ENCODE assay signal across 12 mouse cellular contexts in genomic region chr10:102435467-102435866, GRCm38 (mm10). TPM values are rescaled to one million over a fixed set of nuclear protein-coding genes. Genes with fewer than 3 reads are reported as not detected.
A peak's percentile ranks its signal among the peaks of the same experiment; 100 is the strongest.
DNase-seq lines count a peak whose midpoint lies in the region; ATAC-seq lines count a peak whose summit lies in the region.
"Not testable (repeated sequence)": the region's sequence is repeated elsewhere in the genome, so short reads cannot be mapped to it uniquely, and the experiment has no call there.
"Had no signal": no experiment of that assay in that cellular context is flagged by ENCODE, and none has a peak within 500 bp of the region (broad histone marks: within the 10 kb centered on the region; RNA-seq: fewer than 3 reads in every experiment).

No protein-coding gene starts in this region.

- not testable (repeated sequence) for H3K36me3 ChIP-seq in forebrain, embryonic 12.5 days (replicated peaks); heart, embryonic 13.5 days; hindbrain, embryonic 12.5 days; intestine, embryonic 16.5 days (ENCODE audit: control insufficient read depth, insufficient read depth, low read length); limb, embryonic 13.5 days; midbrain, embryonic 12.5 days; neural tube, embryonic 12.5 days

- peak overlapping the region; percentile 35 for H3K4me2 ChIP-seq in forebrain, embryonic 12.5 days
- H3K4me2 ChIP-seq in heart, embryonic 13.5 days = peak overlapping the region; percentile 54
- peak overlapping the region; percentile 29; the same call in 1 of the 2 replicates for H3K4me2 ChIP-seq in hindbrain, embryonic 12.5 days (replicated peaks)
- 0 out of 2 replicates have a peak overlapping the region, but pooled peaks have one; percentile 16 for H3K4me2 ChIP-seq in intestine, embryonic 16.5 days (ENCODE audit: low read depth, low read length)
- peak overlapping the region; percentile 46 for H3K4me2 ChIP-seq in limb, embryonic 13.5 days (replicated peaks)
- 0 out of 2 replicates have a peak overlapping the region, but pooled peaks have one; percentile 31 for H3K4me2 ChIP-seq in midbrain, embryonic 12.5 days (replicated peaks)
- H3K4me2 ChIP-seq in neural tube, embryonic 12.5 days (replicated peaks) = 0 out of 2 replicates have a peak overlapping the region, but pooled peaks have one; percentile 35

- WGBS in forebrain, embryonic 12.5 days = 54% methylated on average over 6 of the region's 6 CpGs
- 37% methylated on average over 6 of the region's 6 CpGs for WGBS in heart, embryonic 13.5 days
- 43% methylated on average over 6 of the region's 6 CpGs for WGBS in hindbrain, embryonic 12.5 days
- WGBS in intestine, embryonic 16.5 days = 33% methylated on average over 6 of the region's 6 CpGs
- WGBS in limb, embryonic 13.5 days = 43% methylated on average over 6 of the region's 6 CpGs
- WGBS in midbrain, embryonic 12.5 days = 36% methylated on average over 6 of the region's 6 CpGs
- 40% methylated on average over 6 of the region's 6 CpGs for WGBS in neural tube, embryonic 12.5 days

- peak; percentile 58; the same call in 1 of the 2 replicates for ATAC-seq in forebrain, embryonic 12.5 days (ENCODE audit: low FRiP score)
- ATAC-seq in heart, embryonic 13.5 days (ENCODE audit: extremely low read depth, insufficient number of reproducible peaks, low FRiP score, low TSS enrichment); intestine, embryonic 16.5 days; limb, embryonic 13.5 days (ENCODE audit: low FRiP score, low read depth): not testable (repeated sequence)
- ATAC-seq in hindbrain, embryonic 12.5 days (ENCODE audit: low FRiP score) = peak; percentile 64; the same call in 1 of the 2 replicates
- peak; percentile 52 for ATAC-seq in midbrain, embryonic 12.5 days (ENCODE audit: low FRiP score, low read depth)
- peak; percentile 17; the same call in 1 of the 2 replicates for ATAC-seq in neural tube, embryonic 12.5 days (ENCODE audit: low FRiP score, low read depth)

- H3K4me1 ChIP-seq in forebrain, embryonic 12.5 days; heart, embryonic 13.5 days; hindbrain, embryonic 12.5 days; intestine, embryonic 16.5 days (ENCODE audit: control insufficient read depth, insufficient read depth, low read length); limb, embryonic 13.5 days; midbrain, embryonic 12.5 days; neural tube, embryonic 12.5 days: not testable (repeated sequence)

- DNase-seq in embryo, embryonic 10.5 days (ENCODE audit: low spot score) = peak; percentile 1

- H3K4me3 ChIP-seq in forebrain, embryonic 12.5 days (replicated peaks); hindbrain, embryonic 12.5 days; intestine, embryonic 16.5 days (ENCODE audit: low read length); limb, embryonic 13.5 days; midbrain, embryonic 12.5 days; neural tube, embryonic 12.5 days: not testable (repeated sequence)
- peak overlapping the region; percentile 17; the same call in 1 of the 2 replicates for H3K4me3 ChIP-seq in heart, embryonic 13.5 days

- not testable (repeated sequence) for H3K27ac ChIP-seq in forebrain, embryonic 12.5 days; heart, embryonic 13.5 days (replicated peaks); hindbrain, embryonic 12.5 days; intestine, embryonic 16.5 days (ENCODE audit: low read length); limb, embryonic 13.5 days; midbrain, embryonic 12.5 days (replicated peaks); neural tube, embryonic 12.5 days

- H3K9me3 ChIP-seq in forebrain, embryonic 12.5 days; heart, embryonic 13.5 days; hindbrain, embryonic 12.5 days (replicated peaks); intestine, embryonic 16.5 days (ENCODE audit: control insufficient read depth, low read length); limb, embryonic 13.5 days; midbrain, embryonic 12.5 days; neural tube, embryonic 12.5 days: not testable (repeated sequence)

- H3K9ac ChIP-seq in forebrain, embryonic 12.5 days; heart, embryonic 13.5 days; hindbrain, embryonic 12.5 days; intestine, embryonic 16.5 days (ENCODE audit: low read depth, low read length); limb, embryonic 13.5 days; midbrain, embryonic 12.5 days (replicated peaks); neural tube, embryonic 12.5 days: not testable (repeated sequence)

- not testable (repeated sequence) for H3K27me3 ChIP-seq in forebrain, embryonic 12.5 days; heart, embryonic 13.5 days (replicated peaks); hindbrain, embryonic 12.5 days; intestine, embryonic 16.5 days (replicated peaks; ENCODE audit: control insufficient read depth, insufficient read depth, low read length); limb, embryonic 13.5 days; midbrain, embryonic 12.5 days; neural tube, embryonic 12.5 days (replicated peaks)

RNA-seq across cellular contexts. Expression of gene Nts, which starts 54.8 kb away (rescaled TPM):
- polyA plus RNA-seq in forebrain, embryonic 12.5 days (2016; fragmentation: Nextera tagmentation; extraction: Ambion mirVana) = 1.7 and 4.0 TPM in 2 replicates
- polyA plus RNA-seq in heart, embryonic 13.5 days (2015; fragmentation: Nextera tagmentation; extraction: Ambion mirVana) = 15.2 and 15.6 TPM in 2 replicates
- polyA plus RNA-seq in hindbrain, embryonic 12.5 days (2016; fragmentation: Nextera tagmentation; extraction: Ambion mirVana) = 1.3 and 1.5 TPM in 2 replicates
- polyA plus RNA-seq in intestine, embryonic 16.5 days (2015; fragmentation: Nextera tagmentation; extraction: Ambion mirVana) = 4.7 and 8.0 TPM in 2 replicates
- 0.57 and 1.2 TPM in 2 replicates for polyA plus RNA-seq in limb, embryonic 13.5 days (2015; fragmentation: Nextera tagmentation; extraction: Ambion mirVana)
- 1.6 and 2.1 TPM in 2 replicates for polyA plus RNA-seq in midbrain, embryonic 12.5 days (2016; fragmentation: Nextera tagmentation; extraction: Ambion mirVana)
- 0.54 and 0.71 TPM in 2 replicates for polyA plus RNA-seq in neural tube, embryonic 12.5 days (2016; fragmentation: Nextera tagmentation; extraction: Ambion mirVana)
- polyA plus RNA-seq: activated CD4-positive, CD25-positive, alpha-beta regulatory T cell, adult 4 months; CD4-positive, CD25-positive, alpha-beta regulatory T cell, adult 4 months; G1E; testis, adult 2 months had no signal
